Mouse (Mus musculus): Measurements from ENCODE around the gene Rapgef4.

GRCm38 (mm10) chr2:71988572-71988971 is 7.5 kb downstream of the Rapgef4 start:
- TF ChIP-seq CTCF (IDR thresholded peaks at IDR 0.05; ENCODE audit: borderline replicate concordance, control insufficient read depth, extremely low read depth, insufficient read depth, low read length, poor library complexity) (no peak), POLR2A (IDR thresholded peaks at IDR 0.05; ENCODE audit: control insufficient read depth, extremely low read depth, insufficient read depth, low read length, poor library complexity) (no peak)

Data from thymus, adult 2 months (tissue).